Mouse (Mus musculus) embryo, embryonic 10.5 days (tissue): ENCODE data around the gene Brinp3.

Source experiments
- DNase-seq: peaks from one replicate; pipeline ENCODE4 v3.0.0-alpha.2; 2015; ENCODE audit warnings: low spot score

Gene Brinp3

GRCm38 (mm10) chr1:146494681-146495331, at the start of gene Brinp3:
Brinp3 (plus strand) TSS chr1:146494760.
- DNase-seq = peak; percentile 38

- peak; percentile 14 for DNase-seq
These were observed 339 bp upstream of the Brinp3 start for GRCm38 (mm10) chr1:146494221-146494620.

- DNase-seq = no peak
These were observed 826 bp downstream of the Brinp3 start for GRCm38 (mm10) chr1:146495386-146495785.

GRCm38 (mm10) chr1:146497381-146498081, 3.0 kb downstream of the Brinp3 start:
- peak; percentile 65 for DNase-seq

- peak; percentile 61 for DNase-seq
These were observed 3.7 kb downstream of the Brinp3 start for GRCm38 (mm10) chr1:146498085-146498779.

- DNase-seq = no peak
These were observed 4.2 kb downstream of the Brinp3 start for GRCm38 (mm10) chr1:146498780-146499114.

- no peak for DNase-seq
These were observed 20.8 kb downstream of the Brinp3 start for GRCm38 (mm10) chr1:146515377-146515776.

GRCm38 (mm10) chr1:146523727-146524573, 29.4 kb downstream of the Brinp3 start:
- DNase-seq = no peak

GRCm38 (mm10) chr1:146528572-146528971, 34.0 kb downstream of the Brinp3 start:
- DNase-seq = no peak

GRCm38 (mm10) chr1:146546847-146547428, 52.4 kb downstream of the Brinp3 start:
- no peak for DNase-seq

- DNase-seq = no peak
These were observed 62.4 kb downstream of the Brinp3 start for GRCm38 (mm10) chr1:146556982-146557381.

- DNase-seq = no peak
These were observed 67.6 kb downstream of the Brinp3 start for GRCm38 (mm10) chr1:146562144-146562543.

- no peak for DNase-seq
These were observed 89.6 kb downstream of the Brinp3 start for GRCm38 (mm10) chr1:146584181-146584580.

GRCm38 (mm10) chr1:146632895-146633294, 138.3 kb downstream of the Brinp3 start:
- DNase-seq = no peak

- no peak for DNase-seq
These were observed 162.7 kb downstream of the Brinp3 start for GRCm38 (mm10) chr1:146657214-146657613.

- DNase-seq = no peak
These were observed 206.2 kb downstream of the Brinp3 start for GRCm38 (mm10) chr1:146700724-146701123.

GRCm38 (mm10) chr1:146719556-146719955, 225.0 kb downstream of the Brinp3 start:
- no peak for DNase-seq

GRCm38 (mm10) chr1:146724784-146725513, 230.4 kb downstream of the Brinp3 start:
- DNase-seq = peak; percentile 32

GRCm38 (mm10) chr1:146751066-146751465, 256.5 kb downstream of the Brinp3 start:
- DNase-seq = no peak

GRCm38 (mm10) chr1:146783259-146783658, 288.7 kb downstream of the Brinp3 start:
- DNase-seq = no peak

- DNase-seq = no peak
These were observed 292.7 kb downstream of the Brinp3 start for GRCm38 (mm10) chr1:146787236-146787635.
